Comparison of ENCODE assay signal across 8 mouse cellular contexts in genomic region chr4:136180408-136181330, GRCm38 (mm10). TPM values are rescaled to one million over a fixed set of nuclear protein-coding genes. Genes with fewer than 3 reads are reported as not detected.
DNase-seq lines count a peak whose midpoint lies in the region; ATAC-seq and TF ChIP-seq lines count a peak whose summit lies in the region.

No protein-coding gene starts in this region.

- H3K9ac ChIP-seq in CH12.LX (ENCODE audit: insufficient read depth, low read depth) = peak overlapping the region; percentile 94
- peak overlapping the region; percentile 49 for H3K9ac ChIP-seq in forebrain, embryonic 14.5 days (ENCODE audit: low read length)
- H3K9ac ChIP-seq in liver, postnatal 0 days (replicated peaks) = peak overlapping the region; percentile 96

- no peaks in the 10 kb centered on the region for H3K27me3 ChIP-seq in CH12.LX (replicated peaks)
- H3K27me3 ChIP-seq in forebrain, embryonic 14.5 days (replicated peaks; ENCODE audit: control insufficient read depth, insufficient read depth, low read length) = no peaks in the 10 kb centered on the region
- H3K27me3 ChIP-seq in liver, postnatal 0 days (ENCODE audit: insufficient read depth, low read length) = no peaks in the 10 kb centered on the region

- peak overlapping the region; percentile 65 to 71 (median 70) for H3K4me3 ChIP-seq in CH12.LX (replicated peaks in 1 of 3; ENCODE audit: low read depth in 2 of 3, low read length in 2 of 3, poor library complexity in 1 of 3)
- H3K4me3 ChIP-seq in forebrain, embryonic 14.5 days (ENCODE audit: low read depth, low read length) = peak overlapping the region; percentile 28
- H3K4me3 ChIP-seq in liver, postnatal 0 days (ENCODE audit: low read depth, low read length) = peak overlapping the region; percentile 33

- TF ChIP-seq RAD21 in CH12.LX (IDR thresholded peaks at IDR 0.05; ENCODE audit: low read depth, low read length) = no peak

- in situ Hi-C loops in CH12.LX (cut with MboI; ENCODE audit: low pct_ligation_motif_present, low pct_unique_long_range_greater_than_20kb, low sequenced_read_pairs) = no loop called here

- no peak for TF ChIP-seq CTCF in CH12.LX (conservative IDR thresholded peaks at IDR 0.05 in 1 of 2, IDR thresholded peaks at IDR 0.05 in 1 of 2; ENCODE audit: low read depth in 2 of 2, low read length in 2 of 2)
- TF ChIP-seq CTCF in liver, postnatal 0 days (IDR thresholded peaks at IDR 0.05; ENCODE audit: low read depth) = no peak

- dilution Hi-C loops in CH12.LX (cut with MboI; ENCODE audit: extremely low pct_ligation_motif_present, extremely low pct_unique_long_range_greater_than_20kb, low sequenced_read_pairs) = no loop called here

- H3K4me1 ChIP-seq in CH12.LX (ENCODE audit: control insufficient read depth in 1 of 2, insufficient read depth in 2 of 2) = peaks cover 26 to 70% of the 10 kb centered on the region in 2 experiments
- peaks cover 12% of the 10 kb centered on the region; the same call in 1 of the 2 replicates for H3K4me1 ChIP-seq in forebrain, embryonic 14.5 days (ENCODE audit: control insufficient read depth, insufficient read depth, low read length)
- H3K4me1 ChIP-seq in liver, postnatal 0 days (ENCODE audit: insufficient read depth) = peaks cover 60% of the 10 kb centered on the region

- DNase-seq in CH12.LX (ENCODE audit: extremely low read depth) = peak; percentile 99
- DNase-seq in c-Kit-positive CD71-positive TER-119-positive erythroid progenitor cells, embryonic 14.5 days (ENCODE audit: low spot score) = peak; percentile 71
- peak; percentile 72 for DNase-seq in forebrain, embryonic 14.5 days (ENCODE audit: low spot score)
- peak; percentile 83 to 85 for DNase-seq in heart, postnatal 10 days
- peak; percentile 84 to 92 for DNase-seq in kidney, postnatal 4 days
- peak; percentile 84 for DNase-seq in liver, postnatal 0 days
- DNase-seq in testis, postnatal 10 days (ENCODE audit: low spot score) = peak; percentile 89

- peaks cover 13% of the 10 kb centered on the region for H3K79me2 ChIP-seq in CH12.LX (replicated peaks; ENCODE audit: control insufficient read depth, extremely low read depth, insufficient read depth, poor library complexity, severe bottlenecking)

- H3K9me3 ChIP-seq in CH12.LX (replicated peaks; ENCODE audit: low read length) = no peaks in the 10 kb centered on the region
- H3K9me3 ChIP-seq in forebrain, embryonic 14.5 days (replicated peaks; ENCODE audit: control insufficient read depth, low read length) = no peaks in the 10 kb centered on the region
- H3K9me3 ChIP-seq in liver, postnatal 0 days (ENCODE audit: low read length) = no peaks in the 10 kb centered on the region

- peak overlapping the region; percentile 91 for H3K27ac ChIP-seq in CH12.LX (ENCODE audit: insufficient read depth, low read depth)
- H3K27ac ChIP-seq in forebrain, embryonic 14.5 days (ENCODE audit: low read depth, low read length) = no peak overlapping the region
- H3K27ac ChIP-seq in liver, postnatal 0 days (ENCODE audit: low read depth) = peak overlapping the region; percentile 98

- H3K36me3 ChIP-seq in CH12.LX (replicated peaks in 1 of 2; ENCODE audit: control insufficient read depth in 1 of 2, insufficient read depth in 1 of 2, low read length in 1 of 2) = peaks cover 13% of the 10 kb centered on the region in 2 experiments
- H3K36me3 ChIP-seq in forebrain, embryonic 14.5 days (ENCODE audit: control insufficient read depth, insufficient read depth, low read length) = no peaks in the 10 kb centered on the region
- H3K36me3 ChIP-seq in liver, postnatal 0 days (replicated peaks; ENCODE audit: insufficient read depth, low read length) = peaks cover 51% of the 10 kb centered on the region

- 25% methylated on average over 23 of the region's 23 CpGs for WGBS in forebrain, embryonic 14.5 days
- WGBS in liver, postnatal 0 days (ENCODE audit: insufficient replicate concordance) = 48% methylated on average over 23 of the region's 23 CpGs

- intact Hi-C loops in heart, postnatal 10 days (cut with DNase I) = no loop called here

- TF ChIP-seq EP300 in CH12.LX (IDR thresholded peaks at IDR 0.05; ENCODE audit: low read length) = no peak; the same call in 1 of the 2 replicates
- TF ChIP-seq EP300 in liver, postnatal 0 days (IDR thresholded peaks at IDR 0.05; ENCODE audit: low read depth) = no peak

- TF ChIP-seq POLR2A in CH12.LX (IDR thresholded peaks at IDR 0.05; ENCODE audit: low read depth, low read length) = peak; percentile 79

- peak overlapping the region; percentile 95 for H3K4me2 ChIP-seq in CH12.LX (ENCODE audit: insufficient read depth, low read depth, poor library complexity, severe bottlenecking)
- peak overlapping the region; percentile 55 for H3K4me2 ChIP-seq in forebrain, embryonic 14.5 days (ENCODE audit: low read length)
- H3K4me2 ChIP-seq in liver, postnatal 0 days (ENCODE audit: low read depth, low read length) = peak overlapping the region; percentile 90

- ATAC-seq in forebrain, embryonic 14.5 days = peak; percentile 73
- peak; percentile 53 for ATAC-seq in liver, postnatal 0 days
- peak; percentile 74 for ATAC-seq in neutrophil, adult 5-6 weeks (ENCODE audit: extremely low read depth, insufficient number of reproducible peaks, low FRiP score, poor library complexity, severe bottlenecking)

TF ChIP-seq in CH12.LX, 34 proteins besides CTCF, POLR2A, EP300 and RAD21 (continues in another document):
- TF ChIP-seq IRF4 (IDR thresholded peaks at IDR 0.05; ENCODE audit: low read depth, low read length) (no peak), UBTF (IDR thresholded peaks at IDR 0.05; ENCODE audit: low read depth, low read length) (no peak; the same call in 1 of the 2 replicates), ETS1 (conservative IDR thresholded peaks at IDR 0.05; ENCODE audit: low read depth, low read length) (peak; percentile 44), HCFC1 (IDR thresholded peaks at IDR 0.05; ENCODE audit: low read depth, low read length) (peak; percentile 59), MAX (IDR thresholded peaks at IDR 0.05; ENCODE audit: low read length) (no peak; the same call in none of the 2 replicates), KAT2A (IDR thresholded peaks at IDR 0.05; ENCODE audit: insufficient replicate concordance, low read length) (0 out of 2 replicates have a peak, but pooled peaks have one; percentile 41), GABPA (IDR thresholded peaks at IDR 0.05; ENCODE audit: insufficient replicate concordance, low read depth, low read length) (no peak), ZNF384 (IDR thresholded peaks at IDR 0.05; ENCODE audit: low read depth, low read length) (no peak), RCOR1 (conservative IDR thresholded peaks at IDR 0.05; ENCODE audit: low read depth, low read length) (no peak), PAX5 (IDR thresholded peaks at IDR 0.05; ENCODE audit: low read length) (no peak), ZMIZ1 (IDR thresholded peaks at IDR 0.05; ENCODE audit: low read depth, low read length) (peak; percentile 76), MAZ (IDR thresholded peaks at IDR 0.05; ENCODE audit: low read depth, low read length) (peak; percentile 40), ZKSCAN1 (IDR thresholded peaks at IDR 0.05; ENCODE audit: borderline replicate concordance, low read depth, low read length) (no peak), POLR2AphosphoS2 (IDR thresholded peaks at IDR 0.05; ENCODE audit: low read depth, low read length) (peak; percentile 73; the same call in 1 of the 2 replicates), SMC3 (IDR thresholded peaks at IDR 0.05; ENCODE audit: low read depth, low read length) (no peak), USF2 (conservative IDR thresholded peaks at IDR 0.05; ENCODE audit: low read depth, low read length) (no peak), TCF12 (IDR thresholded peaks at IDR 0.05; ENCODE audit: low read depth, low read length) (peak; percentile 57; the same call in 1 of the 2 replicates), USF1 (IDR thresholded peaks at IDR 0.05; ENCODE audit: low read depth, low read length) (no peak), ELF1 (IDR thresholded peaks at IDR 0.05; ENCODE audit: low read depth, low read length) (peak; percentile 80), JUND (conservative IDR thresholded peaks at IDR 0.05; ENCODE audit: low read depth, low read length) (no peak), E2F4 (IDR thresholded peaks at IDR 0.05; ENCODE audit: insufficient replicate concordance, low read depth, low read length) (no peak), NRF1 (IDR thresholded peaks at IDR 0.05; ENCODE audit: low read depth, low read length) (peak; percentile 45; the same call in 1 of the 2 replicates), SIN3A (IDR thresholded peaks at IDR 0.05; ENCODE audit: low read length) (peak; percentile 93), BHLHE40 (IDR thresholded peaks at IDR 0.05; ENCODE audit: low read depth, low read length) (peak; percentile 50; the same call in 1 of the 2 replicates), MYC (IDR thresholded peaks at IDR 0.05; ENCODE audit: low read depth, low read length) (no peak), NELFE (IDR thresholded peaks at IDR 0.05; ENCODE audit: low read depth, low read length) (peak; percentile 57; the same call in 1 of the 2 replicates)

RNA-seq across cellular contexts. Expression of gene E2f2, which starts 8.5 kb away (rescaled TPM):
- total RNA-seq in CH12.LX (2012; rRNA removed) (7.2 and 7.6 TPM in 2 replicates), CH12.LX (2014; rRNA removed) (4.4 and 4.9 TPM in 2 replicates)
- 3.9 and 6.1 TPM in 2 replicates for polyA plus RNA-seq in CH12.LX (2012; ENCODE audit: insufficient read length, low read depth)
- 4.5 and 5.5 TPM in 2 replicates for polyA plus RNA-seq in forebrain, embryonic 14.5 days (2014; fragmentation: Nextera tagmentation; extraction: Ambion mirVana)
- total RNA-seq in heart, postnatal 10 days (2021) = 1 to 10 TPM; 4.3 to 6.8 TPM
- polyA plus RNA-seq in liver, postnatal 0 days (2015; fragmentation: Nextera tagmentation; extraction: Ambion mirVana) = 48.6 and 50.2 TPM in 2 replicates
- total RNA-seq in neutrophil, adult 5-6 weeks (2017) = 42.0 and 46.9 TPM in 2 replicates

RNA-seq across cellular contexts. Expression of gene Asap3, which starts 25.5 kb away (rescaled TPM):
- 0.08 TPM in 2 replicates for total RNA-seq in CH12.LX (2012; rRNA removed)
- total RNA-seq in CH12.LX (2014; rRNA removed) = not detected in 2 replicates
- 0.07 TPM in 1 of 2 replicates, not detected in the other for polyA plus RNA-seq in CH12.LX (2012; ENCODE audit: insufficient read length, low read depth)
- 1.6 and 2.4 TPM in 2 replicates for polyA plus RNA-seq in forebrain, embryonic 14.5 days (2014; fragmentation: Nextera tagmentation; extraction: Ambion mirVana)
- total RNA-seq in heart, postnatal 10 days (2021) = 10 to 100 TPM in 1 of 2 experiments, 1 to 10 TPM in 1; 5.7 to 10.8 TPM
- 4.5 and 4.8 TPM in 2 replicates for polyA plus RNA-seq in liver, postnatal 0 days (2015; fragmentation: Nextera tagmentation; extraction: Ambion mirVana)
- total RNA-seq in neutrophil, adult 5-6 weeks (2017) = 0.12 and 0.25 TPM in 2 replicates

RNA-seq across cellular contexts. Expression of gene Id3, which starts 37.4 kb away (rescaled TPM):
- total RNA-seq in CH12.LX (2012; rRNA removed) (41.1 and 85.5 TPM in 2 replicates), CH12.LX (2014; rRNA removed) (96.0 and 116 TPM in 2 replicates)
- 17.6 and 18.3 TPM in 2 replicates for polyA plus RNA-seq in CH12.LX (2012; ENCODE audit: insufficient read length, low read depth)
- polyA plus RNA-seq in forebrain, embryonic 14.5 days (2014; fragmentation: Nextera tagmentation; extraction: Ambion mirVana) = 117 and 118 TPM in 2 replicates
- total RNA-seq in heart, postnatal 10 days (2021) = 100 to 1,000 TPM; 104 TPM
- polyA plus RNA-seq in liver, postnatal 0 days (2015; fragmentation: Nextera tagmentation; extraction: Ambion mirVana) = 77.3 and 79.1 TPM in 2 replicates
- 25.4 and 29.5 TPM in 2 replicates for total RNA-seq in neutrophil, adult 5-6 weeks (2017)
